Mouse (Mus musculus) limb, embryonic 11.5 days (tissue): ENCODE data around the gene Lce3a. TPM values are rescaled to one million over a fixed set of nuclear protein-coding genes. Genes with fewer than 3 reads are reported as not detected.

Experiments used
- ATAC-seq: fragments of 200-750 bp; cut with Nextera tagmentation; 2 replicates; pipeline ENCODE4 v1.8.0; 2017; ENCODE audit warnings: low read depth; ENCODE audit not compliant: insufficient number of reproducible peaks, low FRiP score, low TSS enrichment
- DNase-seq: peaks from one replicate; pipeline ENCODE4 v3.0.0-alpha.2; 2015; ENCODE audit warnings: low spot score
- H3K27ac ChIP-seq: fragments of 300-500 bp; sonication (generic); replicated peaks from 2 replicates; pipeline ENCODE4 v1.5.1; 2014; ENCODE audit warnings: low read depth, mild to moderate bottlenecking, low read length
- H3K27me3 ChIP-seq: fragments of 300-500 bp; sonication (generic); 2 replicates; pipeline ENCODE4 v1.6.1; 2014; ENCODE audit warnings: mild to moderate bottlenecking, low read length, mixed read lengths; ENCODE audit not compliant: control insufficient read depth, insufficient read depth
- H3K36me3 ChIP-seq: fragments of 300-500 bp; sonication (generic); 2 replicates; pipeline ENCODE4 v1.6.1; 2014; ENCODE audit warnings: mild to moderate bottlenecking, low read length, moderate library complexity, mixed read lengths; ENCODE audit not compliant: control insufficient read depth, insufficient read depth
- H3K4me1 ChIP-seq: fragments of 300-500 bp; sonication (generic); 2 replicates; pipeline ENCODE4 v1.6.1; 2014; ENCODE audit warnings: low read length, mixed read lengths; ENCODE audit not compliant: control insufficient read depth, insufficient read depth
- H3K4me2 ChIP-seq: fragments of 300-500 bp; sonication (generic); 2 replicates; pipeline ENCODE4 v1.6.1; 2014; ENCODE audit warnings: low read depth, mild to moderate bottlenecking, moderate library complexity; ENCODE audit not compliant: severe bottlenecking
- H3K4me3 ChIP-seq: fragments of 300-500 bp; sonication (generic); 2 replicates; pipeline ENCODE4 v1.5.1; 2014; ENCODE audit warnings: low read depth, low read length
- H3K9ac ChIP-seq: fragments of 300-500 bp; sonication (generic); 2 replicates; pipeline ENCODE4 v1.6.1; 2014; ENCODE audit warnings: mild to moderate bottlenecking, low read length
- H3K9me3 ChIP-seq: fragments of 300-500 bp; sonication (generic); 2 replicates; pipeline ENCODE4 v1.6.1; 2016; ENCODE audit warnings: low read length; ENCODE audit not compliant: control insufficient read depth
- WGBS: fragments of 180-500 bp; shearing (Covaris S2); extraction: QIAGEN DNeasy Blood & Tissue Kit; methylation state at CpG from one replicate; pipeline ENCODE4 v1.1.7; 2014; 5-methylcytosine and 5-hydroxymethylcytosine counted together
- polyA plus RNA-seq: library from polyadenylated mRNA; unstranded; fragments of >200 nt; fragmentation: Nextera tagmentation; extraction: Ambion mirVana; gene quantifications from 2 replicates; pipeline ENCODE4 v1.2.1, GENCODE M21; 2014

The Lce3a gene
- not detected in 2 replicates for polyA plus RNA-seq

DNA sequence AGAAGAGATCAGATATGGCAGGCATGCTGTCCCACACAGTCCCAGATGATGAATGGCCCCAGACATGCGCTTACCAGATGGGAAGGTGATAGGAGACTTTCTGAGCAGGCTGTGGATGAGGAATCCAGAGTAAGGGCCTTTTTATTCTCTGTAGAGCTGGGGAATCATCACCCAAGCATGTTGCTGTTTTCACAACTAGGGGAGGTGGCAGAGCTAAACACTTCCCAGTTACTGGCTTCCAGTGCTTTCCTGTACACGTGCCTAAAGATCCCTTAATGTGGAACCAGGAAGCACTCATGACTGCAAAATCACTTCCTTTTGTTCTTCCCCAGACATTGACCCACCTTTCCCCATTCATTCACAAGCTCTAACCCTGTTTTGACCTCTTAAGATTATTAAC, at the start of gene Lce3a:
Gene Lce3a (minus strand): TSS at position 101 of the 400 bp plus-strand sequence.
- DNase-seq (no peak), ATAC-seq (no peak)
- H3K4me2 ChIP-seq: no peak within 1 kb of the TSS
- H3K9me3 ChIP-seq: no peaks in the 10 kb centered on the region
- 72% methylated on average over 2 of the region's 2 CpGs for WGBS
- no peak within 1 kb of the TSS for H3K4me3 ChIP-seq
- H3K27ac ChIP-seq: no peak within 1 kb of the TSS
- H3K4me1 ChIP-seq: no peaks in the 10 kb centered on the region
- no peaks in the 10 kb centered on the region for H3K27me3 ChIP-seq
- no peaks in the 10 kb centered on the region for H3K36me3 ChIP-seq
- no peak within 1 kb of the TSS for H3K9ac ChIP-seq

DNA sequence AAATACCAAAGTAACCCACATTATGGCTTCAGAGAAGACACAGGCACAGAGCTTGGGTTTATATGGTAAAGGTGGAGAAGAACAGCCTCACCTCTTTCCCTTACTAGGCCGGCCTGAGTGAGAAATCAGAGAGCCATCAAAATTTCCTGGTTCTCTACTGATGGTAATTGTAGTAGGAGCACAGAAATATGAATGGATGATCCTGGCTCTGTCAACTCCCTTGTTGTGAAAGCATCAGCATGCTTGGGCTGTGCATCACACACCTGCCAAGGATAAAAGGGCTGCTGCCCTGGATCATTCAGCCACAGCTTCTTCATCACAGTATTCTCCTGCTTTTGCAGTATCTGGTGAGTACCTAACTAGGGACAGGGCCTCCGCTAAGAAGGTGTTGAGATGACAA, 40.7 kb upstream of the Lce3a start, which contains the start of gene Lce3e:
Gene Lce3e (plus strand): TSS at position 301 of the 400 bp plus-strand sequence.
- Histone ChIP-seq H3K27ac (no peak within 1 kb of the TSS), H3K4me2 (no peak within 1 kb of the TSS), H3K4me1 (no peaks in the 10 kb centered on the region), H3K4me3 (no peak within 1 kb of the TSS), H3K36me3 (no peaks in the 10 kb centered on the region), H3K9ac (no peak within 1 kb of the TSS), H3K27me3 (no peaks in the 10 kb centered on the region), H3K9me3 (no peaks in the 10 kb centered on the region)
- 91% methylated on average over 2 of the region's 2 CpGs for WGBS
- DNase-seq: no peak
- no peak for ATAC-seq

DNA sequence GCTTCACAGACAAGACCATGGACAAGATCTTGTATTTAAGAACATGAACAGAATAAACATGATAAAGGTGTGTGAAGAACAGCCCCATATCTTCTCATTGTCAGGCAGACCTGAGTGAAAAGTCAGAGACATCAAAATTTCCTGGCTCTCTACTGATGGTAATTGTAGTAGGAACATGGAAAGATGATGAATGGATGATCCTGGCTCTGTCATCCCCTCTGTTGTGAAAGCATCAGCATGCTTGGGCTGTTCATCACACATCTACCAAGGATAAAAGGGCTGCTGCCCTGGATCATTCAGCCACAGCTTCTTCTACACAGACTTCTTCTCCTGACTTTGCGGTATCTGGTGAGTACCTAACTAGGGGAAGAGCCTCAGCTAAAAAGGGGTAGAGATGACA, 31.1 kb upstream of the Lce3a start, which contains the start of gene Lce3d:
Gene Lce3d (plus strand): TSS at position 301 of the 400 bp plus-strand sequence.
- no peaks in the 10 kb centered on the region for H3K9me3 ChIP-seq
- DNase-seq: no peak
- 89% methylated on average over 1 of the region's 1 CpGs for WGBS

GRCm38 (mm10) chr3:92944186-92944585, 18.2 kb upstream of the Lce3a start, which contains the start of gene Lce3c:
Gene Lce3c, plus strand, starts transcription at chr3:92944486.
- H3K9ac ChIP-seq: no peak within 1 kb of the TSS
- H3K4me3 ChIP-seq: no peak within 1 kb of the TSS
- H3K4me1 ChIP-seq: no peaks in the 10 kb centered on the region
- WGBS: 74% methylated on average over 1 of the region's 1 CpGs
- DNase-seq: no peak
- ATAC-seq: no peak
- no peaks in the 10 kb centered on the region for H3K27me3 ChIP-seq
- no peak within 1 kb of the TSS for H3K4me2 ChIP-seq
- no peaks in the 10 kb centered on the region for H3K9me3 ChIP-seq
- no peaks in the 10 kb centered on the region for H3K36me3 ChIP-seq
- H3K27ac ChIP-seq: no peak within 1 kb of the TSS

More for the DNA sequence above, 31.1 kb upstream of the Lce3a start, which contains the start of gene Lce3d:
- H3K27ac ChIP-seq: no peak within 1 kb of the TSS
- H3K36me3 ChIP-seq: no peaks in the 10 kb centered on the region
- no peak within 1 kb of the TSS for H3K4me2 ChIP-seq
- H3K27me3 ChIP-seq: no peaks in the 10 kb centered on the region
- ATAC-seq: no peak
- no peak within 1 kb of the TSS for H3K9ac ChIP-seq
- H3K4me1 ChIP-seq: no peaks in the 10 kb centered on the region
- no peak within 1 kb of the TSS for H3K4me3 ChIP-seq

DNA sequence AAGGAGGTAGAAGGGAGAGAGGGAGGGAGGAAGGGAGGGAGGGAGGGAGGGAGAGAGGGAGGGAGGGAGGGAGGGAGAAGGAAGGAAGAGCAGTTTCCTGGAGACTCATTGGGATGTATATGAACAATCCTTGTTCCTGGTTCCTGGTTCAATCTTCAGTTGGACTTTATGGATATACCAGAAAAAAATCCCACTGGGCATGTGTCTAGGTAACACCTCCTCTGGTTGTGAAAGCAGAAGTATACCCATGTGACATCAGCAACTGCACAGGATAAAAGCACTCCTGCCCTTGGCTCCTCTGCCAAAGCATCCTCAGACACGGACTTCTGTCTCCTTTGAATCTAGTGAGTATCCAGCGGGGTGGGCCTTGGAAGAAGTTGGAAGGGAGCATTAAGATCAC, 6.6 kb upstream of the Lce3a start, which contains the start of gene Lce3b:
Gene Lce3b (plus strand): TSS at position 301 of the 400 bp plus-strand sequence.
- no peak within 1 kb of the TSS for H3K4me3 ChIP-seq
- DNase-seq: no peak
- 71% methylated on average over 2 of the region's 2 CpGs for WGBS
- ATAC-seq: no peak
- no peak within 1 kb of the TSS for H3K27ac ChIP-seq
- H3K4me1 ChIP-seq: no peaks in the 10 kb centered on the region
- H3K9ac ChIP-seq: no peak within 1 kb of the TSS
- H3K4me2 ChIP-seq: no peak within 1 kb of the TSS
- no peaks in the 10 kb centered on the region for H3K9me3 ChIP-seq
- H3K36me3 ChIP-seq: no peaks in the 10 kb centered on the region
- H3K27me3 ChIP-seq: no peaks in the 10 kb centered on the region

DNA sequence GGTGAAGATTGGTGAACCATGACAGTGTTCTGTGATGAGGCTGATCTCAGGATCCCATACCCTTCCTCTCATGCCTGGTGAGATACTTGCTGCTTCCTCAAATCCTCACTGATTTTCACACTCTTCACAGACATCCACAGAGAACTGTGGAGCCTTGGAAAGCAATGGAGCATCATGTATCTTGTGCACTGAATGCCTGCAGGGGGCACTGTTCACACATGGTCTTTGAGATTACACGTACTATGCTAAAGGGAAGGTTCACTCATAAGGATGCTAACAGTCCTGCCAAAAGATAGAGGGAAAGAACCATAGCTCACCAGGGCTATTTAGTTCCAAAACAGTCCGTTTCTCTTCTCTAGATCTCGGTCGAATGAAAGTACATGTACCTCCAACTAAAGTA, 5.7 kb downstream of the Lce3a start:
- H3K36me3 ChIP-seq: no peaks in the 10 kb centered on the region
- no peak overlapping the region for H3K27ac ChIP-seq
- DNase-seq (peak; percentile 28), ATAC-seq (no peak)
- H3K4me3 ChIP-seq: no peak overlapping the region
- H3K9me3 ChIP-seq: no peaks in the 10 kb centered on the region
- 54% methylated on average over 4 of the region's 4 CpGs for WGBS
- H3K4me2 ChIP-seq: no peak overlapping the region
- H3K4me1 ChIP-seq: no peaks in the 10 kb centered on the region
- H3K9ac ChIP-seq: no peak overlapping the region
- H3K27me3 ChIP-seq: no peaks in the 10 kb centered on the region

GRCm38 (mm10) chr3:92907571-92907970, 18.5 kb downstream of the Lce3a start:
- DNase-seq (peak; percentile 33), ATAC-seq (no peak; the same call in 1 of the 2 replicates)
- no peak overlapping the region for H3K4me3 ChIP-seq
- no peaks in the 10 kb centered on the region for H3K4me1 ChIP-seq
- H3K9me3 ChIP-seq: no peaks in the 10 kb centered on the region
- 29% methylated on average over 4 of the region's 4 CpGs for WGBS
- H3K9ac ChIP-seq: no peak overlapping the region
- no peak overlapping the region for H3K4me2 ChIP-seq
- no peaks in the 10 kb centered on the region for H3K36me3 ChIP-seq
- no peaks in the 10 kb centered on the region for H3K27me3 ChIP-seq
- no peak overlapping the region for H3K27ac ChIP-seq

- Histone ChIP-seq H3K27ac (no peak overlapping the region), H3K9ac (no peak overlapping the region), H3K4me2 (no peak overlapping the region), H3K27me3 (no peaks in the 10 kb centered on the region), H3K9me3 (no peaks in the 10 kb centered on the region), H3K4me3 (no peak overlapping the region), H3K4me1 (no peaks in the 10 kb centered on the region), H3K36me3 (no peaks in the 10 kb centered on the region)
- DNase-seq (no peak), ATAC-seq (no peak)
- 55% methylated on average over 3 of the region's 3 CpGs for WGBS
Measured at GRCm38 (mm10) chr3:92905182-92905581, 20.8 kb downstream of the Lce3a start.

DNA sequence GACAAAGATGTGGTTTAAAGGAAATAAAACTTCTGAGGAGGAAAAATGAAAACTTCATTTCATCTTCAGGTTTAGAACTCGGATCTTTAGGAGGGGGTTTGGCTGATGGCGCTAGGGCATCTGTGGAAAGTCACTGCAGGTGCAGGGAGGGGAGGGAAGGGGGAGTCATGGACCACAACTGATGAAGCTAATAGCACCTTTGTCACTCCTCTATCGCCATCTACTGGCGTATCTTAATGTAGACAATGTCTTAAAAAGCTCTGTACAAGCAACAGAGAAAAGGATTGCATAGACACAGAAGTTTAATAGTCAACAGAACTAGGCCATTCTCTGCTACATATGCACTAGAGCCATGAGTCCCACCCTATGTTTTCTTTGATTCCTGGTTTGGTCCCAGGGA, 22.4 kb downstream of the Lce3a start:
- DNase-seq (no peak), ATAC-seq (no peak)
- Histone ChIP-seq H3K9ac (no peak overlapping the region), H3K27ac (no peak overlapping the region), H3K9me3 (no peaks in the 10 kb centered on the region), H3K27me3 (no peaks in the 10 kb centered on the region), H3K36me3 (no peaks in the 10 kb centered on the region), H3K4me1 (no peaks in the 10 kb centered on the region), H3K4me2 (no peak overlapping the region), H3K4me3 (no peak overlapping the region)
- WGBS: 33% methylated on average over 4 of the region's 4 CpGs
